Comparison of ENCODE assay signal across 13 mouse cellular contexts in the genomic region with DNA sequence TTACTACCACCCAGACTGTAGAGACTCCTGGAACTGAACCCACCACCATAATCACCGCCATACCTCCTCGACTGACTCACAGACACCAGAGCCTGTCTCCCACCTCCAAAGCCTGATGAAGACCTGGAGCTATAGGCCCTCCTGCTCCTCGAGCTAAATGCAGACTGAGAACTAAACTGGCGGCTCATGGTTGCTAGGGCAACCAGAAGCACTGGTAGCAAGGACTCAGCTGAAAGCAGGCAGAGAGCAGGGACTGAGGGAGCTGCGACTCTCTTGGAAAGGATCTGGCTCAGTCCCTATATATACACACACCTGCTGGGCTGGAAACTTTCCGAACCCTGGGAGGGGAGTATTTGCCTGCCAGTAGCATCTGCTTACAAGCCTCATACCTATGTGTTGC. TPM values are rescaled to one million over a fixed set of nuclear protein-coding genes. Genes with fewer than 3 reads are reported as not detected.
DNase-seq lines count a peak whose midpoint lies in the region; ATAC-seq and TF ChIP-seq lines count a peak whose summit lies in the region.
"Had no signal": no experiment of that assay in that cellular context is flagged by ENCODE, and none has a peak within 500 bp of the region (broad histone marks: within the 10 kb centered on the region; RNA-seq: fewer than 3 reads in every experiment).

A gene (minus strand): TSS at position 275 of the 400 bp plus-strand sequence.

- H3K4me1 ChIP-seq in forebrain, embryonic 14.5 days (ENCODE audit: control insufficient read depth, insufficient read depth, low read length): no peaks in the 10 kb centered on the region
- H3K4me1 ChIP-seq in forebrain, embryonic 10.5 days: peaks cover 4% of the 10 kb centered on the region; the same call in 1 of the 2 replicates
- H3K4me1 ChIP-seq in olfactory bulb, adult 2 months (ENCODE audit: control insufficient read depth, insufficient read depth, low read length): peaks cover 6% of the 10 kb centered on the region
- no peaks in the 10 kb centered on the region for H3K4me1 ChIP-seq in kidney, embryonic 16.5 days (ENCODE audit: insufficient read depth, low read length)
- H3K4me1 ChIP-seq in heart, embryonic 12.5 days (replicated peaks): no peaks in the 10 kb centered on the region

- no peak for TF ChIP-seq POLR2A in olfactory bulb, adult 2 months (IDR thresholded peaks at IDR 0.05; ENCODE audit: insufficient read depth, low read depth, low read length)

- H3K27ac ChIP-seq in forebrain, embryonic 14.5 days (ENCODE audit: low read depth, low read length): no peak within 1 kb of the TSS; the same call in 1 of the 2 replicates
- H3K27ac ChIP-seq in forebrain, embryonic 10.5 days: no peak within 1 kb of the TSS
- H3K27ac ChIP-seq in olfactory bulb, adult 2 months (ENCODE audit: insufficient read depth, low read depth, low read length): peak within 1 kb of the TSS; percentile 38; the same call in 1 of the 2 replicates
- H3K27ac ChIP-seq in kidney, embryonic 16.5 days (ENCODE audit: low read length): no peak within 1 kb of the TSS
- H3K27ac ChIP-seq in heart, embryonic 12.5 days (ENCODE audit: poor library complexity, severe bottlenecking): no peak within 1 kb of the TSS

- H3K9ac ChIP-seq in forebrain, embryonic 14.5 days (ENCODE audit: low read length): no peak within 1 kb of the TSS
- H3K9ac ChIP-seq in kidney, embryonic 16.5 days (replicated peaks; ENCODE audit: low read length): no peak within 1 kb of the TSS
- H3K9ac ChIP-seq in heart, embryonic 12.5 days: no peak within 1 kb of the TSS

- WGBS in forebrain, embryonic 14.5 days: 36% methylated on average over 6 of the region's 6 CpGs
- WGBS in forebrain, embryonic 10.5 days: 37% methylated on average over 6 of the region's 6 CpGs
- 19% methylated on average over 6 of the region's 6 CpGs for WGBS in olfactory bulb, adult 2 months
- WGBS in kidney, embryonic 16.5 days: 44% methylated on average over 6 of the region's 6 CpGs
- WGBS in heart, embryonic 12.5 days: 35% methylated on average over 6 of the region's 6 CpGs

- H3K36me3 ChIP-seq in forebrain, embryonic 14.5 days (ENCODE audit: control insufficient read depth, insufficient read depth, low read length): no peaks in the 10 kb centered on the region
- H3K36me3 ChIP-seq in forebrain, embryonic 10.5 days (replicated peaks): no peaks in the 10 kb centered on the region
- H3K36me3 ChIP-seq in kidney, embryonic 16.5 days (ENCODE audit: insufficient read depth, low read length): no peaks in the 10 kb centered on the region
- H3K36me3 ChIP-seq in heart, embryonic 12.5 days: no peaks in the 10 kb centered on the region

- H3K4me3 ChIP-seq in forebrain, embryonic 14.5 days (ENCODE audit: low read depth, low read length): no peak within 1 kb of the TSS
- H3K4me3 ChIP-seq in forebrain, embryonic 10.5 days: no peak within 1 kb of the TSS
- no peak within 1 kb of the TSS for H3K4me3 ChIP-seq in olfactory bulb, adult 2 months (ENCODE audit: insufficient read depth, low read depth, low read length)
- no peak within 1 kb of the TSS for H3K4me3 ChIP-seq in kidney, embryonic 16.5 days (ENCODE audit: low read length)
- H3K4me3 ChIP-seq in heart, embryonic 12.5 days: no peak within 1 kb of the TSS

- ATAC-seq in forebrain, embryonic 14.5 days: peak; percentile 40; the same call in 1 of the 2 replicates
- ATAC-seq in kidney, embryonic 16.5 days (ENCODE audit: low FRiP score, low TSS enrichment): no peak
- ATAC-seq in heart, embryonic 12.5 days (ENCODE audit: insufficient number of reproducible peaks, low FRiP score): no peak

- H3K27me3 ChIP-seq in forebrain, embryonic 14.5 days (replicated peaks; ENCODE audit: control insufficient read depth, insufficient read depth, low read length): no peaks in the 10 kb centered on the region
- H3K27me3 ChIP-seq in forebrain, embryonic 10.5 days (ENCODE audit: poor library complexity, severe bottlenecking): no peaks in the 10 kb centered on the region
- no peaks in the 10 kb centered on the region; the same call in 1 of the 2 replicates for H3K27me3 ChIP-seq in kidney, embryonic 16.5 days (ENCODE audit: insufficient read depth, low read length)
- H3K27me3 ChIP-seq in heart, embryonic 12.5 days (replicated peaks): peaks cover 40% of the 10 kb centered on the region

- H3K9me3 ChIP-seq in forebrain, embryonic 14.5 days (replicated peaks; ENCODE audit: control insufficient read depth, low read length): no peaks in the 10 kb centered on the region
- no peaks in the 10 kb centered on the region for H3K9me3 ChIP-seq in forebrain, embryonic 10.5 days
- no peaks in the 10 kb centered on the region for H3K9me3 ChIP-seq in kidney, embryonic 16.5 days (ENCODE audit: low read length)
- no peaks in the 10 kb centered on the region for H3K9me3 ChIP-seq in heart, embryonic 12.5 days (replicated peaks)

- TF ChIP-seq CTCF in olfactory bulb, adult 2 months (IDR thresholded peaks at IDR 0.05; ENCODE audit: insufficient read depth, low read depth, low read length): no peak

- DNase-seq in forebrain, embryonic 14.5 days (ENCODE audit: low spot score): peak; percentile 72
- DNase-seq in forebrain, embryonic 10.5 days (ENCODE audit: extremely low spot score, low spot score): no peak
- DNase-seq in brain, embryonic 18.5 days (ENCODE audit: low read depth, low spot score): peak; percentile 59
- peak; percentile 68 to 76 for DNase-seq in layer of hippocampus, adult 8-10 months (ENCODE audit: low spot score in 2 of 2)
- DNase-seq in gastrocnemius, postnatal 10 days: no peak
- DNase-seq: heart, adult 18-20 months; kidney, adult 2 months had no signal

- no peak within 1 kb of the TSS for H3K4me2 ChIP-seq in forebrain, embryonic 14.5 days (ENCODE audit: low read length)
- H3K4me2 ChIP-seq in kidney, embryonic 16.5 days (replicated peaks; ENCODE audit: low read depth, low read length): no peak within 1 kb of the TSS
- no peak within 1 kb of the TSS for H3K4me2 ChIP-seq in heart, embryonic 12.5 days

RNA-seq across cellular contexts. Expression of the gene that starts here (rescaled TPM):
- 0.32 and 0.91 TPM in 2 replicates for polyA plus RNA-seq in forebrain, embryonic 14.5 days (2014; fragmentation: Nextera tagmentation; extraction: Ambion mirVana)
- polyA plus RNA-seq in forebrain, embryonic 10.5 days (2016; fragmentation: Nextera tagmentation; extraction: Ambion mirVana): not detected in 2 replicates
- total RNA-seq in layer of hippocampus, adult 8-10 months (2022): 10 to 100 TPM; 12.2 to 16.2 (median 14.6) TPM
- not detected in 2 replicates for polyA plus RNA-seq in olfactory bulb, adult 2 months (2012; ENCODE audit: insufficient read depth, insufficient read length, low replicate concordance, missing spikeins)
- 0.06 TPM in 1 of 2 replicates, not detected in the other for polyA plus RNA-seq in kidney, embryonic 16.5 days (2015; fragmentation: Nextera tagmentation; extraction: Ambion mirVana)
- polyA plus RNA-seq in heart, embryonic 12.5 days (2016; fragmentation: Nextera tagmentation; extraction: Ambion mirVana): not detected in 2 replicates
- total RNA-seq in gastrocnemius, postnatal 10 days (2021): not detected
- total RNA-seq: heart, adult 18-20 months; liver, adult 2 months had no signal
- polyA plus RNA-seq: C2C12; embryonic facial prominence, embryonic 11.5 days; kidney, adult 2 months; liver, adult 2 months had no signal

Comparison
In these comparisons a context has a peak if more than half of its experiments do, and no peak if none do; other contexts are left out.
1. RNA of the gene that starts here (total RNA-seq): 12.2 to 16.2 TPM in layer of hippocampus, adult 8-10 months; not detected in gastrocnemius, postnatal 10 days; every median in the first group is over 10 times any median in the second.
2. Peak in DNase-seq and ATAC-seq in forebrain, embryonic 14.5 days; RNA of the gene not detected or under 1 TPM.
3. DNase-seq: peak in brain, embryonic 18.5 days (single experiment) and layer of hippocampus, adult 8-10 months (2 of 2); none in forebrain, embryonic 10.5 days (single experiment) and gastrocnemius, postnatal 10 days (single experiment).